Mouse (Mus musculus) limb, embryonic 13.5 days (tissue): ENCODE measurements around the gene Agtpbp1. TPM values are rescaled to one million over a fixed set of nuclear protein-coding genes. Genes with fewer than 3 reads are reported as not detected.

ENCODE experiments used
- ATAC-seq: fragments of 200-750 bp; cut with Nextera tagmentation; 2 replicates; pipeline ENCODE4 v1.8.0; 2017; ENCODE audit warnings: low read depth, moderate number of reproducible peaks, moderate TSS enrichment; ENCODE audit not compliant: low FRiP score
- H3K27ac ChIP-seq: fragments of 300-500 bp; sonication (generic); 2 replicates; pipeline ENCODE4 v1.5.1; 2015; ENCODE audit warnings: inconsistent platforms, mild to moderate bottlenecking, moderate library complexity
- H3K27me3 ChIP-seq: fragments of 300-500 bp; sonication (generic); 2 replicates; pipeline ENCODE4 v1.6.1; 2015; ENCODE audit warnings: mild to moderate bottlenecking, inconsistent platforms
- H3K36me3 ChIP-seq: fragments of 300-500 bp; sonication (generic); 2 replicates; pipeline ENCODE4 v1.6.1; 2015; ENCODE audit warnings: inconsistent platforms, mild to moderate bottlenecking, moderate library complexity
- H3K4me1 ChIP-seq: fragments of 300-500 bp; sonication (generic); 2 replicates; pipeline ENCODE4 v1.6.1; 2015; ENCODE audit warnings: inconsistent platforms
- H3K4me2 ChIP-seq: fragments of 300-500 bp; sonication (generic); replicated peaks from 2 replicates; pipeline ENCODE4 v1.6.1; 2015; ENCODE audit warnings: inconsistent platforms, mild to moderate bottlenecking, moderate library complexity
- H3K4me3 ChIP-seq: fragments of 300-500 bp; sonication (generic); 2 replicates; pipeline ENCODE4 v1.5.1; 2015; ENCODE audit warnings: moderate library complexity, mild to moderate bottlenecking, inconsistent platforms
- H3K9ac ChIP-seq: fragments of 300-500 bp; sonication (generic); 2 replicates; pipeline ENCODE4 v1.6.1; 2015; ENCODE audit warnings: mild to moderate bottlenecking, inconsistent platforms
- H3K9me3 ChIP-seq: fragments of 300-500 bp; sonication (generic); 2 replicates; pipeline ENCODE4 v1.6.1; 2016; ENCODE audit warnings: inconsistent platforms
- WGBS: fragments of 180-500 bp; shearing (Covaris S2); methylation state at CpG from one replicate; pipeline ENCODE4 v1.1.7; 2015; 5-methylcytosine and 5-hydroxymethylcytosine counted together
- polyA plus RNA-seq: library from polyadenylated mRNA; unstranded; fragments of >200 nt; fragmentation: Nextera tagmentation; extraction: Ambion mirVana; gene quantifications from 2 replicates; pipeline ENCODE4 v1.2.1, GENCODE M21; 2015

Gene Agtpbp1
- polyA plus RNA-seq, 1 experiment from 2014 or later: 12.4 TPM

- no peak overlapping the region for H3K27ac ChIP-seq
- H3K4me3 ChIP-seq: no peak overlapping the region
- H3K4me2 ChIP-seq: no peak overlapping the region
- H3K9ac ChIP-seq: no peak overlapping the region
- H3K27me3 ChIP-seq: no peaks in the 10 kb centered on the region
- no peaks in the 10 kb centered on the region for H3K9me3 ChIP-seq
- peaks cover 8% of the 10 kb centered on the region; the same call in 1 of the 2 replicates for H3K4me1 ChIP-seq
- WGBS: 71% methylated on average over 8 of the region's 8 CpGs
- no peak for ATAC-seq
- H3K36me3 ChIP-seq: peaks cover 15% of the 10 kb centered on the region
Observed at GRCm38 (mm10) chr13:59474973-59475372, 110.1 kb downstream of the Agtpbp1 start.

- Histone ChIP-seq H3K36me3 (peaks cover 13% of the 10 kb centered on the region), H3K27ac (no peak overlapping the region), H3K4me3 (no peak overlapping the region), H3K4me2 (no peak overlapping the region), H3K27me3 (no peaks in the 10 kb centered on the region), H3K9me3 (no peaks in the 10 kb centered on the region), H3K9ac (no peak overlapping the region), H3K4me1 (peaks cover 6% of the 10 kb centered on the region; the same call in 1 of the 2 replicates)
- 58% methylated on average over 10 of the region's 10 CpGs for WGBS
- ATAC-seq: no peak
Observed at GRCm38 (mm10) chr13:59473341-59473740, 111.7 kb downstream of the Agtpbp1 start.

- Histone ChIP-seq H3K4me1 (peaks cover 14% of the 10 kb centered on the region), H3K4me3 (no peak overlapping the region), H3K9me3 (no peaks in the 10 kb centered on the region), H3K9ac (no peak overlapping the region), H3K4me2 (no peak overlapping the region), H3K27ac (no peak overlapping the region), H3K36me3 (peaks cover 8% of the 10 kb centered on the region), H3K27me3 (no peaks in the 10 kb centered on the region)
- no peak for ATAC-seq
- WGBS: 88% methylated on average over 5 of the region's 5 CpGs
Observed at GRCm38 (mm10) chr13:59472222-59472621, 112.8 kb downstream of the Agtpbp1 start.

GRCm38 (mm10) chr13:59469701-59470100 lies 115.3 kb downstream of the Agtpbp1 start:
- WGBS: 90% methylated on average over 5 of the region's 5 CpGs
- Histone ChIP-seq H3K9ac (no peak overlapping the region), H3K4me1 (peaks cover 16% of the 10 kb centered on the region), H3K9me3 (no peaks in the 10 kb centered on the region), H3K27me3 (no peaks in the 10 kb centered on the region), H3K27ac (no peak overlapping the region), H3K36me3 (peaks cover 2% of the 10 kb centered on the region; the same call in 1 of the 2 replicates), H3K4me3 (no peak overlapping the region), H3K4me2 (no peak overlapping the region)
- ATAC-seq: no peak

- peaks cover 16% of the 10 kb centered on the region for H3K4me1 ChIP-seq
- H3K27me3 ChIP-seq: no peaks in the 10 kb centered on the region
- H3K9me3 ChIP-seq: no peaks in the 10 kb centered on the region
- WGBS: 74% methylated on average over 8 of the region's 8 CpGs
- no peak overlapping the region for H3K4me2 ChIP-seq
- peaks cover 5% of the 10 kb centered on the region for H3K36me3 ChIP-seq
- no peak for ATAC-seq
- no peak overlapping the region for H3K4me3 ChIP-seq
- H3K9ac ChIP-seq: no peak overlapping the region
- no peak overlapping the region for H3K27ac ChIP-seq
Observed at GRCm38 (mm10) chr13:59468181-59468802, 116.7 kb downstream of the Agtpbp1 start.

GRCm38 (mm10) chr13:59467591-59467990 lies 117.4 kb downstream of the Agtpbp1 start:
- Histone ChIP-seq H3K9me3 (no peaks in the 10 kb centered on the region), H3K9ac (no peak overlapping the region), H3K27ac (no peak overlapping the region), H3K4me3 (no peak overlapping the region), H3K4me2 (no peak overlapping the region), H3K4me1 (peaks cover 13% of the 10 kb centered on the region), H3K36me3 (peaks cover 5% of the 10 kb centered on the region), H3K27me3 (no peaks in the 10 kb centered on the region)
- WGBS: 64% methylated on average over 3 of the region's 3 CpGs
- no peak for ATAC-seq

GRCm38 (mm10) chr13:59460958-59461357 lies 124.1 kb downstream of the Agtpbp1 start:
- Histone ChIP-seq H3K4me2 (no peak overlapping the region), H3K27ac (no peak overlapping the region), H3K9me3 (no peaks in the 10 kb centered on the region), H3K27me3 (no peaks in the 10 kb centered on the region), H3K36me3 (peaks cover 10% of the 10 kb centered on the region), H3K9ac (no peak overlapping the region), H3K4me1 (peaks cover 15% of the 10 kb centered on the region), H3K4me3 (no peak overlapping the region)
- ATAC-seq: no peak
- WGBS: 83% methylated on average over 3 of the region's 3 CpGs

- Histone ChIP-seq H3K27me3 (no peaks in the 10 kb centered on the region), H3K4me2 (no peak overlapping the region), H3K36me3 (peaks cover 5% of the 10 kb centered on the region; the same call in 1 of the 2 replicates), H3K4me1 (peaks cover 26% of the 10 kb centered on the region), H3K9ac (no peak overlapping the region), H3K4me3 (no peak overlapping the region), H3K27ac (no peak overlapping the region), H3K9me3 (no peaks in the 10 kb centered on the region)
- no peak for ATAC-seq
- WGBS: 76% methylated on average over 1 of the region's 1 CpGs
Observed at GRCm38 (mm10) chr13:59456203-59456602, 128.8 kb downstream of the Agtpbp1 start.

- peaks cover 26% of the 10 kb centered on the region for H3K4me1 ChIP-seq
- no peaks in the 10 kb centered on the region; the same call in 1 of the 2 replicates for H3K36me3 ChIP-seq
- ATAC-seq: no peak
- WGBS: 86% methylated on average over 11 of the region's 11 CpGs
- no peak overlapping the region for H3K4me3 ChIP-seq
- no peak overlapping the region for H3K4me2 ChIP-seq
- no peaks in the 10 kb centered on the region for H3K9me3 ChIP-seq
- no peaks in the 10 kb centered on the region for H3K27me3 ChIP-seq
- no peak overlapping the region for H3K9ac ChIP-seq
- H3K27ac ChIP-seq: no peak overlapping the region
Observed at GRCm38 (mm10) chr13:59454001-59454785, 130.8 kb downstream of the Agtpbp1 start.

- Histone ChIP-seq H3K27ac (0 out of 2 replicates have a peak overlapping the region, but pooled peaks have one; percentile 56), H3K4me2 (no peak overlapping the region), H3K4me3 (no peak overlapping the region), H3K4me1 (peaks cover 26% of the 10 kb centered on the region), H3K9me3 (no peaks in the 10 kb centered on the region), H3K9ac (no peak overlapping the region), H3K27me3 (no peaks in the 10 kb centered on the region), H3K36me3 (no peaks in the 10 kb centered on the region; the same call in 1 of the 2 replicates)
- ATAC-seq: no peak
- 49% methylated on average over 6 of the region's 6 CpGs for WGBS
Observed at GRCm38 (mm10) chr13:59453582-59453981, 131.4 kb downstream of the Agtpbp1 start.

GRCm38 (mm10) chr13:59453045-59453444 lies 132.0 kb downstream of the Agtpbp1 start:
- Histone ChIP-seq H3K9me3 (no peaks in the 10 kb centered on the region), H3K36me3 (no peaks in the 10 kb centered on the region; the same call in 1 of the 2 replicates), H3K4me2 (no peak overlapping the region), H3K27me3 (no peaks in the 10 kb centered on the region), H3K9ac (no peak overlapping the region), H3K27ac (peak overlapping the region; percentile 56), H3K4me1 (peaks cover 26% of the 10 kb centered on the region), H3K4me3 (no peak overlapping the region)
- 34% methylated on average over 2 of the region's 2 CpGs for whole genome bisulfite sequencing
- ATAC-seq: peak; percentile 36; the same call in 1 of the 2 replicates

- Histone ChIP-seq H3K4me2 (no peak overlapping the region), H3K9ac (no peak overlapping the region), H3K36me3 (no peaks in the 10 kb centered on the region; the same call in 1 of the 2 replicates), H3K4me1 (peaks cover 26% of the 10 kb centered on the region), H3K27ac (no peak overlapping the region), H3K9me3 (no peaks in the 10 kb centered on the region), H3K4me3 (no peak overlapping the region), H3K27me3 (no peaks in the 10 kb centered on the region)
- no peak for ATAC-seq
- WGBS: 89% methylated on average over 10 of the region's 10 CpGs
Observed at GRCm38 (mm10) chr13:59450840-59451239, 134.2 kb downstream of the Agtpbp1 start.
